Mouse (Mus musculus) kidney, embryonic 14.5 days (tissue): ENCODE measurements around the gene Mks1. TPM values are rescaled to one million over a fixed set of nuclear protein-coding genes. Genes with fewer than 3 reads are reported as not detected.

Experiments used
- ATAC-seq: fragments of 200-750 bp; cut with Nextera tagmentation; 2 replicates; pipeline ENCODE4 v1.8.0; 2017; ENCODE audit warnings: moderate number of reproducible peaks, mild to moderate bottlenecking, moderate TSS enrichment, moderate library complexity; ENCODE audit not compliant: low FRiP score, low TSS enrichment
- H3K27ac ChIP-seq: fragments of 300-500 bp; sonication (generic); 2 replicates; pipeline ENCODE4 v1.5.1; 2014; ENCODE audit warnings: low read depth, mild to moderate bottlenecking, low read length, moderate library complexity, mixed read lengths
- H3K27me3 ChIP-seq: fragments of 300-500 bp; sonication (generic); 2 replicates; pipeline ENCODE4 v1.6.1; 2014; ENCODE audit warnings: mild to moderate bottlenecking, low read length; ENCODE audit not compliant: control insufficient read depth, insufficient read depth
- H3K36me3 ChIP-seq: fragments of 300-500 bp; sonication (generic); 2 replicates; pipeline ENCODE4 v1.6.1; 2014; ENCODE audit warnings: low read length, mixed read lengths; ENCODE audit not compliant: control insufficient read depth, insufficient read depth
- H3K4me1 ChIP-seq: fragments of 300-500 bp; sonication (generic); 2 replicates; pipeline ENCODE4 v1.6.1; 2014; ENCODE audit warnings: low read length, mixed read lengths; ENCODE audit not compliant: control insufficient read depth, insufficient read depth
- H3K4me2 ChIP-seq: fragments of 300-500 bp; sonication (generic); replicated peaks from 2 replicates; pipeline ENCODE4 v1.6.1; 2014; ENCODE audit warnings: low read depth, mild to moderate bottlenecking, low read length
- H3K4me3 ChIP-seq: fragments of 300-500 bp; sonication (generic); 2 replicates; pipeline ENCODE4 v1.5.1; 2014; ENCODE audit warnings: mild to moderate bottlenecking, low read length
- H3K9ac ChIP-seq: fragments of 300-500 bp; sonication (generic); 2 replicates; pipeline ENCODE4 v1.6.1; 2014; ENCODE audit warnings: low read depth, mild to moderate bottlenecking, low read length, moderate library complexity
- H3K9me3 ChIP-seq: fragments of 300-500 bp; sonication (generic); 2 replicates; pipeline ENCODE4 v1.6.1; 2016; ENCODE audit warnings: low read length; ENCODE audit not compliant: control insufficient read depth
- WGBS: fragments of 180-500 bp; shearing (Covaris S2); extraction: QIAGEN DNeasy Blood & Tissue Kit; methylation state at CpG from one replicate; pipeline ENCODE4 v1.1.7; 2014; 5-methylcytosine and 5-hydroxymethylcytosine counted together
- polyA plus RNA-seq: library from polyadenylated mRNA; unstranded; fragments of >200 nt; fragmentation: Nextera tagmentation; extraction: Ambion mirVana; gene quantifications from 2 replicates; pipeline ENCODE4 v1.2.1, GENCODE M21; 2014

Mks1 gene
- polyA plus RNA-seq, 1 experiment from 2014 or later = 15.6 TPM

- Histone ChIP-seq H3K9ac (no peak within 1 kb of the TSS), H3K27ac (no peak within 1 kb of the TSS), H3K9me3 (no peaks in the 10 kb centered on the region), H3K4me1 (no peaks in the 10 kb centered on the region), H3K4me2 (no peak within 1 kb of the TSS), H3K4me3 (no peak within 1 kb of the TSS), H3K36me3 (no peaks in the 10 kb centered on the region), H3K27me3 (no peaks in the 10 kb centered on the region)
- no peak for ATAC-seq
- 89% methylated on average over 6 of the region's 6 CpGs for WGBS
Observed at GRCm38 (mm10) chr11:87892168-87892567, 39.2 kb downstream of the Mks1 start, which contains the start of gene Olfr462. Olfr462 (minus strand) TSS chr11:87892268.

DNA sequence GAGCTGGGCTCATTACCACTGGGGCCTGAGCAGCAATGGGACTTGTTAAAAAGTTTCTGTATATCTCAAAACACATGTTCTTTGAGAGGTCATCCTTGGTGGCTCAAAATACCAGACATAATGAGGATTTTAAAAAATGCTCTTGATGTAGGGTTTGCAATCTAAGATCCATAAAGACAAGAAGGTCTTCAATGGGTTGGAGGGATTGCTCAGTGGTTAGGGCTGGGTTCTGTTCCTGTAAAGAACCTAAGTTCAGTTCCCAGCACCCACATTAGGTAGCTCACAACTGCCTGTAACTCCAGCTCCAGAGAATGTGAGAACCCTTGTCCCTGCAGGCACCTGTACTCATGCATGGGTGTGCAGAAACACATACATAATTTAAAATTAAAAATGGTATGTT lies 44.3 kb downstream of the Mks1 start, which contains the start of gene Olfr463:
Gene Olfr463, minus strand, starts transcription at position 101 of the 400 bp plus-strand sequence.
- Histone ChIP-seq H3K9me3 (no peaks in the 10 kb centered on the region), H3K27ac (no peak within 1 kb of the TSS), H3K4me3 (no peak within 1 kb of the TSS), H3K9ac (no peak within 1 kb of the TSS), H3K4me1 (no peaks in the 10 kb centered on the region), H3K27me3 (no peaks in the 10 kb centered on the region), H3K36me3 (no peaks in the 10 kb centered on the region), H3K4me2 (no peak within 1 kb of the TSS)
- ATAC-seq = no peak

DNA sequence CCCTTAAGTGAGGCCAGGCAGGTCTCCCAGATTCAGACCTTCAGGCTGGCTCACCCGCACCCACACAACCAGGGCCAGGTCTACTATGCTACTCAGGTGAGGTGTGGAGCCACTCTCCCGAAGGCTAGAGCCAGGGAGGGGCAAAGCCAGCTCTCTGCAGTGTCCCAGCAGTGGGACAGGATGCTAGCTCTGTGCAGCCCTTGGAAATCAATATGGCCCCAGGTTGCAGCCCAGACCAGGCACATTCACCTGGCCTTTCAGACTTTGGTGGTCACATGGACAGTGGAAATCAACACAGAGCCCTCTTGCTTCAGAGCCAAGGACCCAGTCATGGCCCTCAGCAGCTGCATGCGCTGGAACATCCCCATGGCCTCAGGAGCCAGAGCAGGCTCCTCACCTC lies 51.3 kb downstream of the Mks1 start:
- no peaks in the 10 kb centered on the region for H3K9me3 ChIP-seq
- H3K36me3 ChIP-seq = no peaks in the 10 kb centered on the region
- H3K9ac ChIP-seq = no peak overlapping the region
- H3K27ac ChIP-seq = no peak overlapping the region
- no peaks in the 10 kb centered on the region for H3K27me3 ChIP-seq
- no peak overlapping the region for H3K4me3 ChIP-seq
- H3K4me1 ChIP-seq = no peaks in the 10 kb centered on the region
- 87% methylated on average over 3 of the region's 3 CpGs for WGBS
- no peak for ATAC-seq
- no peak overlapping the region for H3K4me2 ChIP-seq

Other genes starting within 250 kb of the Mks1 start
- gene Hsf5, start 236.1 kb upstream of the Mks1 start, polyA plus RNA-seq = 0.23 and 0.24 TPM in 2 replicates
- gene Rnf43, start 190.5 kb upstream of the Mks1 start, polyA plus RNA-seq = 5.9 and 10.4 TPM in 2 replicates
- 188 and 200 TPM in 2 replicates for gene Supt4a, start 115.7 kb upstream of the Mks1 start, polyA plus RNA-seq
- gene Tspoap1, start 92.7 kb upstream of the Mks1 start, polyA plus RNA-seq = 3.0 and 4.2 TPM in 2 replicates
- gene Mpo, start 59.6 kb upstream of the Mks1 start, polyA plus RNA-seq = 0.41 TPM in 1 of 2 replicates, not detected in the other
- 0.10 TPM in 1 of 2 replicates, not detected in the other for gene Lpo, start 24.9 kb upstream of the Mks1 start, polyA plus RNA-seq
- gene Epx, start 22.3 kb downstream of the Mks1 start, polyA plus RNA-seq = 0.07 and 0.08 TPM in 2 replicates
- gene Olfr462, start 39.1 kb downstream of the Mks1 start, polyA plus RNA-seq = not detected in 2 replicates
- not detected in 2 replicates for gene Olfr463, start 44.2 kb downstream of the Mks1 start, polyA plus RNA-seq
- gene Olfr464, start 67.8 kb downstream of the Mks1 start, polyA plus RNA-seq = not detected in 2 replicates
- gene Dynll2, start 134.3 kb downstream of the Mks1 start, polyA plus RNA-seq = 18.7 and 23.6 TPM in 2 replicates
- gene Srsf1, start 194.2 kb downstream of the Mks1 start, polyA plus RNA-seq = 273 and 432 TPM in 2 replicates
- gene Vezf1, start 215.1 kb downstream of the Mks1 start, polyA plus RNA-seq = 39.4 and 50.7 TPM in 2 replicates
- 13.2 and 17.0 TPM in 2 replicates for gene Cuedc1, start 244.8 kb downstream of the Mks1 start, polyA plus RNA-seq